Mouse (Mus musculus): ENCODE measurements at regions not wholly inside any gene's neighbourhood (a gene's known extent, or its start where the extent isn't known, plus 50 kb on each side); places are given as distances from the start of the nearest gene placed in this dataset.

- no peak overlapping the region for H3K9ac ChIP-seq (ENCODE audit: low read length)
- TF ChIP-seq CTCF (IDR thresholded peaks at IDR 0.05; ENCODE audit: low read depth): no peak
- no peak for TF ChIP-seq EP300 (optimal IDR thresholded peaks at IDR 0.05)
- no peaks in the 10 kb centered on the region for H3K27me3 ChIP-seq (ENCODE audit: control insufficient read depth, insufficient read depth, low read length)
- no peaks in the 10 kb centered on the region for H3K9me3 ChIP-seq (ENCODE audit: control insufficient read depth, low read length)
- 86% methylated on average over 1 of the region's 1 CpGs for WGBS
- no peak overlapping the region for H3K4me3 ChIP-seq (ENCODE audit: low read depth, low read length)
- H3K27ac ChIP-seq (replicated peaks): no peak overlapping the region
- ATAC-seq (ENCODE audit: low FRiP score, low TSS enrichment) (no peak), DNase-seq (ENCODE audit: low spot score) (no peak)
- H3K4me1 ChIP-seq (replicated peaks; ENCODE audit: control insufficient read depth, insufficient read depth): no peaks in the 10 kb centered on the region
- H3K36me3 ChIP-seq (ENCODE audit: control insufficient read depth, insufficient read depth, low read length): no peaks in the 10 kb centered on the region
- no peak overlapping the region for H3K4me2 ChIP-seq (replicated peaks; ENCODE audit: low read depth)
Observed at GRCm38 (mm10) chr15:59734376-59734775, 282.0 kb downstream of the 4933412E24Rik start.

- Histone ChIP-seq H3K4me3 (ENCODE audit: low read depth, low read length) (no peak overlapping the region), H3K27ac (replicated peaks) (no peak overlapping the region), H3K4me2 (replicated peaks; ENCODE audit: low read depth) (no peak overlapping the region), H3K9ac (ENCODE audit: low read length) (no peak overlapping the region), H3K27me3 (ENCODE audit: control insufficient read depth, insufficient read depth, low read length) (no peaks in the 10 kb centered on the region), H3K9me3 (ENCODE audit: control insufficient read depth, low read length) (no peaks in the 10 kb centered on the region), H3K4me1 (replicated peaks; ENCODE audit: control insufficient read depth, insufficient read depth) (no peaks in the 10 kb centered on the region), H3K36me3 (ENCODE audit: control insufficient read depth, insufficient read depth, low read length) (no peaks in the 10 kb centered on the region)
- TF ChIP-seq EP300 (optimal IDR thresholded peaks at IDR 0.05): no peak
- no peak for TF ChIP-seq CTCF (IDR thresholded peaks at IDR 0.05; ENCODE audit: low read depth)
- 81% methylated on average over 3 of the region's 3 CpGs for WGBS
- no peak for ATAC-seq (ENCODE audit: low FRiP score, low TSS enrichment)
- no peak for DNase-seq (ENCODE audit: low spot score)
Observed at GRCm38 (mm10) chr15:59733932-59734331, 282.5 kb downstream of the 4933412E24Rik start.

GRCm38 (mm10) chr15:59733031-59733810 is 283.2 kb downstream of the 4933412E24Rik start:
- TF ChIP-seq CTCF (IDR thresholded peaks at IDR 0.05; ENCODE audit: low read depth) (no peak), EP300 (optimal IDR thresholded peaks at IDR 0.05) (no peak)

GRCm38 (mm10) chr15:59731129-59731528 is 285.3 kb downstream of the 4933412E24Rik start:
- no peak for DNase-seq (ENCODE audit: low spot score)
- WGBS: 66% methylated on average over 8 of the region's 8 CpGs
- Histone ChIP-seq H3K9ac (ENCODE audit: low read length) (no peak overlapping the region), H3K4me2 (replicated peaks; ENCODE audit: low read depth) (no peak overlapping the region), H3K4me1 (replicated peaks; ENCODE audit: control insufficient read depth, insufficient read depth) (no peaks in the 10 kb centered on the region), H3K27ac (replicated peaks) (no peak overlapping the region), H3K9me3 (ENCODE audit: control insufficient read depth, low read length) (no peaks in the 10 kb centered on the region), H3K27me3 (ENCODE audit: control insufficient read depth, insufficient read depth, low read length) (no peaks in the 10 kb centered on the region), H3K4me3 (ENCODE audit: low read depth, low read length) (no peak overlapping the region), H3K36me3 (ENCODE audit: control insufficient read depth, insufficient read depth, low read length) (no peaks in the 10 kb centered on the region)
- no peak for ATAC-seq (ENCODE audit: low FRiP score, low TSS enrichment)
- no peak for TF ChIP-seq CTCF (IDR thresholded peaks at IDR 0.05; ENCODE audit: low read depth)
- TF ChIP-seq EP300 (optimal IDR thresholded peaks at IDR 0.05): no peak

More at GRCm38 (mm10) chr15:59733031-59733810, 283.2 kb downstream of the 4933412E24Rik start:
- Histone ChIP-seq H3K4me2 (replicated peaks; ENCODE audit: low read depth) (no peak overlapping the region), H3K27ac (replicated peaks) (no peak overlapping the region), H3K27me3 (ENCODE audit: control insufficient read depth, insufficient read depth, low read length) (no peaks in the 10 kb centered on the region), H3K9me3 (ENCODE audit: control insufficient read depth, low read length) (no peaks in the 10 kb centered on the region), H3K4me1 (replicated peaks; ENCODE audit: control insufficient read depth, insufficient read depth) (no peaks in the 10 kb centered on the region), H3K9ac (ENCODE audit: low read length) (no peak overlapping the region), H3K4me3 (ENCODE audit: low read depth, low read length) (no peak overlapping the region), H3K36me3 (ENCODE audit: control insufficient read depth, insufficient read depth, low read length) (no peaks in the 10 kb centered on the region)
- DNase-seq (ENCODE audit: low spot score): no peak
- ATAC-seq (ENCODE audit: low FRiP score, low TSS enrichment): no peak
- 77% methylated on average over 12 of the region's 12 CpGs for WGBS

- ATAC-seq (ENCODE audit: low FRiP score, low TSS enrichment) (no peak), DNase-seq (ENCODE audit: low spot score) (no peak)
- Histone ChIP-seq H3K4me2 (replicated peaks; ENCODE audit: low read depth) (no peak overlapping the region), H3K4me1 (replicated peaks; ENCODE audit: control insufficient read depth, insufficient read depth) (no peaks in the 10 kb centered on the region), H3K36me3 (ENCODE audit: control insufficient read depth, insufficient read depth, low read length) (no peaks in the 10 kb centered on the region), H3K4me3 (ENCODE audit: low read depth, low read length) (no peak overlapping the region), H3K9ac (ENCODE audit: low read length) (no peak overlapping the region), H3K9me3 (ENCODE audit: control insufficient read depth, low read length) (no peaks in the 10 kb centered on the region), H3K27ac (replicated peaks) (0 out of 2 replicates have a peak overlapping the region, but pooled peaks have one; percentile 13), H3K27me3 (ENCODE audit: control insufficient read depth, insufficient read depth, low read length) (no peaks in the 10 kb centered on the region)
- TF ChIP-seq EP300 (optimal IDR thresholded peaks at IDR 0.05) (no peak), CTCF (IDR thresholded peaks at IDR 0.05; ENCODE audit: low read depth) (no peak)
- 73% methylated on average over 11 of the region's 11 CpGs for WGBS
Observed at GRCm38 (mm10) chr15:59728817-59729560, 287.4 kb downstream of the 4933412E24Rik start.

Measured in stomach, postnatal 0 days (tissue).